Mouse (Mus musculus) forebrain, embryonic 10.5 days (tissue): ENCODE results near the gene Sorbs2. TPM values are rescaled to one million over a fixed set of nuclear protein-coding genes. Genes with fewer than 3 reads are reported as not detected.

Source experiments
- DNase-seq: peaks from one replicate; pipeline ENCODE4 v3.0.0-alpha.2; 2017; ENCODE audit warnings: low spot score; ENCODE audit errors: extremely low spot score
- H3K27ac ChIP-seq: fragments of 300-500 bp; sonication (generic); 2 replicates; pipeline ENCODE4 v1.5.1; 2016; ENCODE audit warnings: mild to moderate bottlenecking
- H3K27me3 ChIP-seq: fragments of 300-500 bp; sonication (generic); 2 replicates; pipeline ENCODE4 v1.6.1; 2016; ENCODE audit warnings: mild to moderate bottlenecking; ENCODE audit not compliant: poor library complexity, severe bottlenecking
- H3K36me3 ChIP-seq: fragments of 300-500 bp; sonication (generic); replicated peaks from 2 replicates; pipeline ENCODE4 v1.6.1; 2016; ENCODE audit warnings: mild to moderate bottlenecking, moderate library complexity
- H3K4me1 ChIP-seq: fragments of 300-500 bp; sonication (generic); 2 replicates; pipeline ENCODE4 v1.6.1; 2016
- H3K4me3 ChIP-seq: fragments of 300-500 bp; sonication (generic); 2 replicates; pipeline ENCODE4 v1.5.1; 2016; ENCODE audit warnings: mild to moderate bottlenecking, moderate library complexity
- H3K9me3 ChIP-seq: fragments of 300-500 bp; sonication (generic); 2 replicates; pipeline ENCODE4 v1.6.1; 2016; ENCODE audit warnings: mild to moderate bottlenecking, moderate library complexity
- WGBS: fragments of 180-500 bp; shearing (Covaris S2); methylation state at CpG from one replicate; pipeline ENCODE4 v1.1.7; 2016; 5-methylcytosine and 5-hydroxymethylcytosine counted together
- polyA plus RNA-seq: library from polyadenylated mRNA; unstranded; fragments of >200 nt; fragmentation: Nextera tagmentation; extraction: Ambion mirVana; gene quantifications from 2 replicates; pipeline ENCODE4 v1.2.1, GENCODE M21; 2016

Sorbs2 gene
- polyA plus RNA-seq, 1 experiment from 2014 or later: 48.3 TPM

- WGBS: 47% methylated on average over 10 of the region's 10 CpGs
- H3K27ac ChIP-seq: 0 out of 2 replicates have a peak overlapping the region, but pooled peaks have one; percentile 3
These were observed 169.7 kb downstream of the Sorbs2 start for GRCm38 (mm10) chr8:45677114-45677853.

GRCm38 (mm10) chr8:45677854-45678241, 170.3 kb downstream of the Sorbs2 start:
- H3K27me3 ChIP-seq: no peaks in the 10 kb centered on the region
- DNase-seq: no peak
- H3K4me3 ChIP-seq: no peak overlapping the region
- no peaks in the 10 kb centered on the region for H3K36me3 ChIP-seq
- no peaks in the 10 kb centered on the region for H3K9me3 ChIP-seq
- 84% methylated on average over 3 of the region's 3 CpGs for WGBS
- H3K4me1 ChIP-seq: peaks cover 36% of the 10 kb centered on the region
- no peak overlapping the region for H3K27ac ChIP-seq

More at GRCm38 (mm10) chr8:45677114-45677853, 169.7 kb downstream of the Sorbs2 start:
- DNase-seq: no peak
- H3K9me3 ChIP-seq: no peaks in the 10 kb centered on the region
- peaks cover 36% of the 10 kb centered on the region for H3K4me1 ChIP-seq
- no peaks in the 10 kb centered on the region for H3K36me3 ChIP-seq
- no peak overlapping the region for H3K4me3 ChIP-seq
- H3K27me3 ChIP-seq: no peaks in the 10 kb centered on the region

GRCm38 (mm10) chr8:45681171-45681570, 173.6 kb downstream of the Sorbs2 start:
- H3K4me1 ChIP-seq: peaks cover 27% of the 10 kb centered on the region
- no peaks in the 10 kb centered on the region for H3K9me3 ChIP-seq
- no peak overlapping the region for H3K27ac ChIP-seq
- no peak for DNase-seq
- no peak overlapping the region for H3K4me3 ChIP-seq
- WGBS: 79% methylated on average over 3 of the region's 3 CpGs
- no peaks in the 10 kb centered on the region for H3K27me3 ChIP-seq
- H3K36me3 ChIP-seq: no peaks in the 10 kb centered on the region

- H3K36me3 ChIP-seq: 0 out of 2 replicates have a peak, but pooled peaks cover 4% of the 10 kb centered on the region
- no peak overlapping the region for H3K4me3 ChIP-seq
- no peaks in the 10 kb centered on the region for H3K27me3 ChIP-seq
- H3K27ac ChIP-seq: no peak overlapping the region
- H3K4me1 ChIP-seq: peaks cover 11% of the 10 kb centered on the region
- no peaks in the 10 kb centered on the region for H3K9me3 ChIP-seq
- DNase-seq: no peak
- WGBS: 92% methylated on average over 8 of the region's 8 CpGs
These were observed 175.3 kb downstream of the Sorbs2 start for GRCm38 (mm10) chr8:45682845-45683383.

GRCm38 (mm10) chr8:45687942-45688695, 180.5 kb downstream of the Sorbs2 start:
- 89% methylated on average over 12 of the region's 12 CpGs for WGBS

GRCm38 (mm10) chr8:45689611-45690207, 182.1 kb downstream of the Sorbs2 start:
- peaks cover 6% of the 10 kb centered on the region; the same call in 1 of the 2 replicates for H3K4me1 ChIP-seq
- peaks cover 8% of the 10 kb centered on the region; the same call in 1 of the 2 replicates for H3K36me3 ChIP-seq
- no peak for DNase-seq
- no peak overlapping the region for H3K4me3 ChIP-seq
- H3K9me3 ChIP-seq: no peaks in the 10 kb centered on the region; the same call in 1 of the 2 replicates
- H3K27me3 ChIP-seq: no peaks in the 10 kb centered on the region
- 95% methylated on average over 2 of the region's 2 CpGs for WGBS
- no peak overlapping the region for H3K27ac ChIP-seq

More at GRCm38 (mm10) chr8:45687942-45688695, 180.5 kb downstream of the Sorbs2 start:
- Histone ChIP-seq H3K4me3 (no peak overlapping the region), H3K36me3 (peaks cover 8% of the 10 kb centered on the region; the same call in 1 of the 2 replicates), H3K4me1 (peaks cover 6% of the 10 kb centered on the region; the same call in 1 of the 2 replicates), H3K27ac (no peak overlapping the region), H3K27me3 (no peaks in the 10 kb centered on the region), H3K9me3 (no peaks in the 10 kb centered on the region; the same call in 1 of the 2 replicates)
- no peak for DNase-seq

- WGBS: 95% methylated on average over 5 of the region's 5 CpGs
- no peak for DNase-seq
- Histone ChIP-seq H3K9me3 (no peaks in the 10 kb centered on the region), H3K36me3 (no peaks in the 10 kb centered on the region; the same call in 1 of the 2 replicates), H3K4me1 (peaks cover 9% of the 10 kb centered on the region), H3K27ac (no peak overlapping the region), H3K4me3 (no peak overlapping the region), H3K27me3 (no peaks in the 10 kb centered on the region)
These were observed 192.5 kb downstream of the Sorbs2 start for GRCm38 (mm10) chr8:45700100-45700499.

- no peaks in the 10 kb centered on the region for H3K9me3 ChIP-seq
- H3K36me3 ChIP-seq: no peaks in the 10 kb centered on the region; the same call in 1 of the 2 replicates
- 70% methylated on average over 4 of the region's 4 CpGs for WGBS
- no peak overlapping the region for H3K4me3 ChIP-seq
- peaks cover 9% of the 10 kb centered on the region for H3K4me1 ChIP-seq
- no peak overlapping the region for H3K27ac ChIP-seq
- H3K27me3 ChIP-seq: no peaks in the 10 kb centered on the region
- no peak for DNase-seq
These were observed 196.1 kb downstream of the Sorbs2 start for GRCm38 (mm10) chr8:45703700-45704101.

- no peak overlapping the region for H3K27ac ChIP-seq
- no peaks in the 10 kb centered on the region for H3K27me3 ChIP-seq
- no peak for DNase-seq
- no peaks in the 10 kb centered on the region for H3K36me3 ChIP-seq
- no peaks in the 10 kb centered on the region for H3K9me3 ChIP-seq
- peaks cover under 1% of the 10 kb centered on the region; the same call in 1 of the 2 replicates for H3K4me1 ChIP-seq
- no peak overlapping the region for H3K4me3 ChIP-seq
- WGBS: 87% methylated on average over 4 of the region's 4 CpGs
These were observed 201.5 kb downstream of the Sorbs2 start for GRCm38 (mm10) chr8:45709098-45709497.

- Histone ChIP-seq H3K9me3 (no peaks in the 10 kb centered on the region), H3K36me3 (no peaks in the 10 kb centered on the region), H3K27me3 (no peaks in the 10 kb centered on the region), H3K4me3 (no peak overlapping the region), H3K27ac (no peak overlapping the region), H3K4me1 (peaks cover 7% of the 10 kb centered on the region)
- 88% methylated on average over 4 of the region's 4 CpGs for whole genome bisulfite sequencing
- DNase-seq: no peak
These were observed 202.1 kb downstream of the Sorbs2 start for GRCm38 (mm10) chr8:45709734-45710133.

GRCm38 (mm10) chr8:45712610-45713009, 205.0 kb downstream of the Sorbs2 start:
- no peaks in the 10 kb centered on the region for H3K9me3 ChIP-seq
- H3K27ac ChIP-seq: no peak overlapping the region
- no peaks in the 10 kb centered on the region for H3K36me3 ChIP-seq
- 95% methylated on average over 6 of the region's 6 CpGs for WGBS
- H3K4me3 ChIP-seq: no peak overlapping the region
- H3K4me1 ChIP-seq: peaks cover 20% of the 10 kb centered on the region
- no peaks in the 10 kb centered on the region for H3K27me3 ChIP-seq
- DNase-seq: no peak

- H3K36me3 ChIP-seq: no peaks in the 10 kb centered on the region
- 71% methylated on average over 3 of the region's 3 CpGs for WGBS
- DNase-seq: no peak
- H3K4me1 ChIP-seq: peaks cover 20% of the 10 kb centered on the region
- H3K9me3 ChIP-seq: no peaks in the 10 kb centered on the region
- H3K27me3 ChIP-seq: no peaks in the 10 kb centered on the region
- H3K4me3 ChIP-seq: no peak overlapping the region
- H3K27ac ChIP-seq: 0 out of 2 replicates have a peak overlapping the region, but pooled peaks have one; percentile 18
These were observed 207.2 kb downstream of the Sorbs2 start for GRCm38 (mm10) chr8:45714806-45715205.
